Mouse (Mus musculus) layer of hippocampus, postnatal 36 days (tissue): ENCODE measurements around the gene Pex14. TPM values are rescaled to one million over a fixed set of nuclear protein-coding genes. Genes with fewer than 3 reads are reported as not detected.

Experiments
- DNase-seq, 2 experiments: peaks; one replicate each; pipeline ENCODE4 v3.0.0; 2022
- total RNA-seq, 2 experiments: library from RNA; stranded (reverse); gene quantifications; 2 replicates each; pipeline ENCODE4 v1.2.3; 2021

Gene Pex14
- total RNA-seq, 2 experiments from 2014 or later = 43.6 to 44.0 TPM

DNA sequence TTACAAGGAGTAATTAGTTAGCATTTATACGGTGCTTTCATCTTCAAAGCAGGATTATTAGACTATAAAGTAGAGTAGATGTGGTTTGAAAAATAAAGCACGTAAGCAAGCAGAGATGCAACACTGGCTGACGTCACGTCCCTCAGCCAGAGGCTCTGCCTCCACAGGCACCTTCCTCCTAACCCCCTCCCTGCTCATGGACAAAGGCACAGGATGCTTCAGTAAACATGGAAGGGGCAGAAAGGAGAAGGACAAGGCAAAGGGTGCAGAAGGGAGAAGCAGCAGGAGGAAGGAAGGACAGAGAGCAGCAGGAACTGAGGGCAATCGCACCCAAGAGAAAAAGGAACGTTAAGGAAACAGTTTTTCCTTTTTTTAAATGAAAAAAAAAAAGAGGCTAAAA lies 43.8 kb downstream of the Pex14 start:
- no peak for DNase-seq

DNA sequence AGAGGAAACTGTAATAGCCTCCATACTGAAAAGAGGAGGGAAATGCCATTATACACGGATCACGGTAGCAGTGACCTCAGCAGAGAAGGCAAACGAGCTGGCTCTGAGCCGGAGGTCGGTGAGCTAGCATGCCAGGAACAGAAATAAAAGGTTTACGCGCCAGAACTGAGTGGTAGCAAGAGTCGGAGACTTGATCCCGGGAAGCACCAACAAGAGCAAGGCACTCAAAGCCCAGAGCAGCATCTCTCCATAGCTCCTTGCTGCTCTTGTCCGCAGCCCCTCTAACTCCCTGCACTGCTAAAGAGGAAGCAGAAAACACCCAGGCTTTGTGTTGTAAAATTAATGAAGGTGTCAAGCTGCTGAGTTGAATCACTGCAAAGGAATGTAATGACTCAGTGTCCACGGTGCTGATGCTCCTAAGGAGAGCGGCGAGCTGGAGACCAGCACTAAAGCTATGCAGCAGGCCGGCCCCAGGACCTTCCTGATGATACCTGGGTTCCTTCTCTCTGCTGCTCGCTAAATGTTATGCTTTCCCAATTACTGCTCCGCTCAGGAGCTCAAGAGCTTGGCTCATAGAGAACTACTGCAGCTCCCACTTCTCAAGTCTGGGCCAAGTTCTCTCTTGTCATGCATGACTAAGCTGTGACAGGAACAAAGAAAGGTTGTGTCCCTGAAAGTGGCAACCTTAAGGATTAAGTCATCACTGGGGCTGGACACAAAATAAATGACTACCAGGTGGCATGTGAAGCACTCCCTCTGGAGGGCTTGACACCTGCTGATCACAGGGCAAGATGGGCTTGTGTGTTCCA lies 50.1 kb downstream of the Pex14 start:
- DNase-seq = no peak

DNA sequence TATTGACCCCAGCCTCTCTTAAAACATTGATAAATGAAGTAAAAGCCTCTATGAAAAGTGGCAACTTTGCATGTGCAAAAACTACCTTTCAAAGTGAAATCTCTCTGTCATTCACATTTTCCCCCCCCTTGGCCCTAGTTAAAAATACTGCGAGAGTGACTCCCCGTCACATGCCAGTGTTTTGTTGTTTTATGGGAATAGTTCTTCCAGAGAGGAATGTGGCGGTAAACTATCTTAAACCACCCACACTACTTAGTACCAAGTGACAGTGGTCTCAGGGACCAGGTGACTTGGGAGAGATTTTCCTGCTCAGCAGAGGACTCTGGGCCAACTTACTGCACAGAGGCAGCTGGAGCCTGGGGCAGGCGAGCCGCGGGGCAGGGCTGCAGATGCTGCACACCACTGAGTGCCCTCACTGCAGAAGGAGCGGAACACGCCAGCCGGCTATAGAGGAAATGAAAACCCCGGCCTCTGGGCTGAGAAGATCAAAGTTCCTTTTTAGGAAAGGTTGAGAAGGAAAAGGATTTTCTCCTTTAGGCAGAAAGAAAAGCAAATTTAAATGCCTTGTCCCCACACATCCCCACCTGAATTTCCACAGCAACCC lies 50.9 kb downstream of the Pex14 start:
- no peak for DNase-seq

DNA sequence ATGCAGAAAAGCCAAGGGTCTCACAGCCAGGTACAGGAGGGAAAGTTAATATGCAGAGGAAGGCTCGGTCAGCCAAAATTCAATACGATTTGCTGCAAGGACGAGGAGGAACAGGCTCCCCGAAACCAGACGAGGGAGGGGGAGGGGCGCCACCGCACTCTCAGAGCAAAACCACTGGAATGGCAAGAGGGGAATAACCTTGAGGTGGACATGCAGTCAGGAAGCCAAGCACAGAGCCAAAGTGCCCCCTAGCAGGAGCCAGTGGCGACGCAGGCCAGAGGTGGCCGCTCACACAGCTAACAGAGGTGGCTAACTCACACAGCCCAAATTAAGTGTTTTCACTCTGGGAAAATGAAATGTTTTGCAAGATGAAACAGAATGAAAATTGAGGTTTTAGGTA lies 52.3 kb downstream of the Pex14 start:
- no peak for DNase-seq

DNA sequence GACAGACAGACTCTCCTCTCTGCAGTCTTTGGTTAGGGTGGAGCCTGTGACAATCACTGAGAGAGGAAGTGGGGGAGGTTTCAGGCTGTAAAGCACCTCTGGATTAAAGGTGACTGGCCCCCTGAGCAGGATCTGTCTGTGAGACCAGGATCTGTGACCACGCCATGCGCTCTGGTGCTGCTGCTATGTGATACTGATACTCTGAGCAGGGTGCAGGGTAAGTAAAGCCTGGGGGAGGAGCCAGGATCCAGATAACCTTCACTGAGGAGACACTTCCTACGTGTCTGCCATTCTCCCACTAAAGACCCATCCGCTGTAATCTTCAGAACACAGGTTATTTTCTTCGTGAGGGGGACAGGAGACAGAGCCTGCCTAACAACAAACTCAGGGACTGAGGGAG lies 53.8 kb downstream of the Pex14 start:
- no peak for DNase-seq

DNA sequence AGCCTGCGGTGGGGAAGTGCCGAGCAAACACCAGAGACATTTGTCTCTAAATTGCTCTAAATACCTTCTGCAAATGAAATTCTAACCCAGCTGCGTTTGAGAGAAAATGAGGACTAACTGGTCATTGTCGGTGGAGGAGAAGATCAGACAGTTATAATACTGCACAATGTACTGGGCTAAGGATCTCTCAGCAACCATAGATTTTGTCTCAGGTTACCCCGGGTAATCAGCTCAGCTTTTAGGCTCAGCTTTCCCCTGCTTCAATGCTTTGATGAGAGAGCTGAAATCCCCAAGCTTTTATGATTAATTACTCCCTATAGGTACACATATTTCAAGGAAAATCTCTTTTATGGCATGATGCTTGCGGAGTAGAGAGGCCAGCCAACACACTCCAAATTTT lies 59.4 kb downstream of the Pex14 start:
- DNase-seq = no peak

DNA sequence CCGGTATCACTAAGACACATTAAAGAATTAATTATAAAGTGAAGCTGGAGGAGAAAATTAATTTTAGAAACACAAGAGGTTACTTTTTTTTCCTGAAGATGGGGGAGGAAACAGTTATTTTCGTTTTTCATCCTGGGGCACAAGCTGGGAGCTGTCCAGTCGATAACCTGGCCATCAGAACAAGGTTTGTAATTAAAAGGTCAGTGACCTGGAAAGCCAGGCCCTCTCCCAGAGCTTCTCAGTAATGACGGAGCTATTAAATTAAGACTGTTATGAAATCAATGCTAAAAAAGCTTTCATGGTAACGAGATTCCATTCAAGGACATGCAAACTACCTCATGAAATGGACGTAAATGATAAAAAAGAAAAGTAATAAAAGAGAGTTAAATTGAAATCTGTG lies 62.0 kb downstream of the Pex14 start:
- no peak for DNase-seq

DNA sequence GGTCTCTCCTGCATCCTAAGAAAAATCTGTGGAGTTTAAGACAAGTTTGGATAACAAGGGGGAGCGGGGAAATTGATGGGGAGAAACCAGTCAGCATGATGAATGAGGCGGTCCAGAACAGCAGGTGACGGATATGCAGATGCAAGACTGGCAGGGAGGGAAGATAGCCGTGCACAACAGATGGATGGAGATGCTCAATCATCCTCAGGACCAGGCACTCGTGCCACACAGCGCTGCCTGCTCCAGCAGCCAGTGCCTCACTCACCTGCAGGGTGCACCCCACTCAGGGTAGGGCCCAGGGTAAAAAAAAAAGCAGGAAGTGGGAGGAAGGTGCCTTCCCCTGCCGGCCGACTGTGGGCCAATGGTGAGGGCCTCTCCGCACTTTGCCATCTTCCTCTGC lies 63.1 kb downstream of the Pex14 start:
- no peak for DNase-seq

DNA sequence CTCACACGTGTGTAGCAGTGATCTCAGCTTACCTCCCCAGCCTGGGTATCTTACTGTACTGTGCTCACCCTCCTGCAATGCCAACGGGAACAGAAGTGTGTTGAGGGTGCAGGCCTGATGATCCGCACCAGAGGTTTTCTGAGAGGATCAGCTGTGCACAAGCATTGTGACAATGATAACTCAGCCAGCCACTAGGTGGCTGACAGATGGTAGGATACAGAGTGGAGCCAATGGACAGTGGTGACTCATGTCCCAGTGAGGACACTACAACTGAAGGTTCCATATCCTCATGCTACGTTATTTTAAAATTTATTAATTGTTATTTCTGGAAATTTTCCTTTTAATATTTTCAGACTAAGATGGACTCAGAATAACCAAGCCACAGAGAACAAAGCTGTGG lies 68.2 kb downstream of the Pex14 start:
- DNase-seq = no peak

DNA sequence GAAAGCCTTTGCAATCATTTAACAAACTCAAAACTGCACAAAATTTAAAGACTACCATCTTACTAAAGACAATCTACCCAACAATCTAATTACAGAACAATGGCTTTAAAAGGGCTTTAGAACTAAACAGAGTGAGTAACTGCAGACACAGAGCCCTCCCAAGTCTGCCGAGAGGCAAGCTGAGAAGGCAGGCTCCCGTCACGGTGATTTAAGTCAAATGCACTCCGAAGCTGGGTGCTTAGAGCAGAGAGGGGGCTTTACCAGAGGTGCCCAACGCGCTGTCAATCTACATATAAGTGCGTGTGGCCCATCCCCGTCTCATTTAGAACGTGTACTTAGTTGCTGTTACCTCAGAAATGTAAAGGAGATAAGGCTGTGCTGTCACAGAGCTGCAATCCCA lies 72.1 kb downstream of the Pex14 start:
- no peak for DNase-seq

DNA sequence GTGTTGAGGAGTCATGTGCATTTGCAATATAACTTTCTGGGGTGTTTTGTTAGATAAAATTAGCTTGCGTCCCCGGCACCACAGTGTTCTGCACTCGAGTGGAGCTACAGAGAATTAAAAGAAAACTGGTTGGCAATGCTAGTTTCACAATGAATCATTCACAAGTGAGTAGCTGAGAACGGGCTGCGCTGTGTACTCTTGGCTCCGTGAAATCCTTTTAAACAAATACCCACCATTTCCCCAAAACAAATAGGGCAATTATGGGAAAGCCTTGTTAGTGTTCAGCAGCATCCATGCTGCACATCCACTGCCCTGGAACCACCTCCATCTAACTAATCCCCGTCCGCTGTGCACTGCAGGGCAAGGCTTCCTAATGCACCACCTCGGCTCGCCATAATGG lies 74.4 kb downstream of the Pex14 start:
- peak in 1 of 2 experiments; percentile 19 for DNase-seq

DNA sequence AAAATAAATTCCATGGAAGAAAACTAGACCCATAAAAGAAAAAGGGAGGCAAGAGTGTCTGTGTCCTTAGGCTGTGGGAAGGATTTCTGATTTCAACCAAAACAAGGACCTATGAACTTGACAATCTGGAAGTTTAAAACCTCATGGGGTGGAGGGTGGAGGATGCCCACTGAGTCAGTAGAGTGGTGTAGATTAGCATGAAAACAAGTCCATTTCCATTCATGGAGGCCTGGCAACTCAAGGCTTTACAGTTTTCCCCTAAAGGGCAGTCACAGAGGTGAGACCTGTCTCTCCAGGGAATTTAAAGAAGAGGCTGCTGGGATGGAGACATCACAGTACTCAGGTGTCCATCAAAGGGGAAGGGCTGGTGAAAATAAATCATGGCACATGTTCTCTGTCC lies 78.7 kb downstream of the Pex14 start:
- DNase-seq = no peak

DNA sequence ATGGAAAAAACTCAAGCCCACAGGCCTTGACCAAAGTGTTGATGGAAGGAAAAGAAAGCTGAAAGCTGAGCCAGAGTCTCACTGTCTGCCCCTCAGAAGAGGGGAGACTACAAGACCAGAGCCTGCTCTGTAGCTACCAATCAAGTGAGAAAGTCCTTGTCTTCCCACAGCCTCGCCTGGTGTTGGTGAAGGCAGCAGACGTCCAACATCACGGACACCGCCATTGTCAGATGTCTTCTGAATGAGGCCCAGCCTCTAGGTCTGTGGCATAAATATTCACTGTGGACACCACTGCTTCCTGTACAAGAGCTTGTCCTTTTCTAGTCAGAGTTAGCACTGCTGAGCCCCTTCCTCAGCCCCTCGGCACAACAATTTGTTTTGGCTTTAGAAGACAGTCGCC lies 80.2 kb downstream of the Pex14 start:
- DNase-seq = no peak

DNA sequence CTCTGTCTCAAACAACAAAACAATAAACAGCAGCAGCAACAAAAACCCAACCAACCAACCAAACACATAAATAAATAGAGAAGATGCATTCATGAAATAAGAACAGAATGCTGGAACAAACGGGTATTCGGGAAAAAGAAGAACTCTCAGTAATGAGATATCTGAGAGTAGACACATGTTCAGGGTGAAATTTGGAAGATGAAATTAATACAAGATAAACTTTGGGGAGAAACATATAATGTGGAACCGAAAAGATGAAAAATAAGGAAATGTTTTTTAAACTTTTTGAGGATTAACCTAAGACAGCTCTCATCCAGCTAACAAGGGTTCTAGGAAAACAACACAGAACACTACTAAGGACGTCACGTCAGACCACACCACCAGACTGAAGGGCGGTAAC lies 92.9 kb downstream of the Pex14 start:
- no peak for DNase-seq

DNA sequence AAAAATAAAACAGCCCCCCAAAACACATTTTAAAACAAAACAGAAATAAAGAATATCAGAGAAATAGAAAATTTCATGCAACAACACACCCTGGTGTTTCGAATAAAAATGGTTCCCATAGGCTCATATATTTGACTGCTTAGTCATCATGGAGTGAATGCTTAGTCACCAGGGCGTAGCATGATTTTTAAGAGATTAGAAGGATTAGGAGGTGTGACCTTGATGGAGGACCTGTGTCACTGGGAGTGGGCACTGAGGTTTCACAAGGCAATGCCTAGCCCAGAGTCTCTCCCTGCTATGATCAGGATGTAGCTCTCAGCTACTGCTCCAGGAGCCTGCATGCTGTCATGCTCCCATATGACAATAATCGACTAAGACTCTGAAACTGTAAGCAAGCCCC lies 93.6 kb downstream of the Pex14 start:
- DNase-seq = no peak

DNA sequence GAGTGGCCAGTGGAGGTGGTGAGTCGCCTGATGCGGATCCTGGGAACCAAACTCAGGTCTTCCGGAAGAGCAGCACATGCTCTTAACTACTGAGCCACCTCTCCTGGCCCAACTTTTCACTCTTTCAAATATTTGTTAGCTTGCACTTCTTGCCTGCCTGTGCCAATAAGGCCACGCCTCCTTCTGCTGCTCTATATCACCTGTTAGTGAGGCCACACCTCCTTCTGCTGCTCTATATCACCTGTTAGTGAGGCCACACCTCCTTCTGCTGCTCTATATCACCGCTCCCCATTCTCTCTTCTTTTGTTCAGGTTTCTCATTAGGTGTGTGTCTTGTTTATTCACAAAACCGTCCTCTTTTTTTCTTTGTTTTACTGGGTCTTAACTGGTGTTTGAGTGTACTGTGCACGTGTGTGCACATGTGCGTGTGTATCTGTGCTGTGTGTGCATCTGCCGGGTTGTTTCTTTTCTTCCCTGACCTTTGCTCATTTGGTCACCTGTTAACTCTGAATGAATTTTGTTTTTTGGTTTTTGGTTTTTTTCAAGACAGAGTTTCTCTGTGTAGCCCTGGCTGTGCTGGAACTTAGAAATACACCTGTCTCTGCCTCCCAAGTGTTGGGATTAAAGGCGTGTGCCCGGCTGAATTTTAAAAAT lies 97.1 kb downstream of the Pex14 start:
- no peak for DNase-seq

DNA sequence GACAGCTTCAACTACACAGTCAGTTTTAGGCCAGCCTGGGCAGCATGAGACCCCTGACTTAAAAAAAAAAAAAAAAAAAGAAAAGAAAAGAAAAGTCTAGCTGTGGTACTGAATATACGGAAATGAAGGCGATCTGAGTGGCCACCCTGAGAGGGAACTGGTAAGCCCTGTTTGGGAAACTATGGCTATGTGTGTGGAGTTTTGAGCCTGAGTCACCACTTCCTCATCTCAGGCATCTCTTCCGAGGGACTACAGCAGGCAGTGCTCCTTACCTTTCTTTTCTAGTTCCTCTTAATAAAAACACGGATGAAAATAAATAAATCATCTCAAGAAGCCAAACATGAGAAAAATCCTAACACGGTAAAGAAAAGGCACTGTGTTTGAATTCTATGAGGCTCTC lies 98.2 kb downstream of the Pex14 start:
- DNase-seq = no peak

DNA sequence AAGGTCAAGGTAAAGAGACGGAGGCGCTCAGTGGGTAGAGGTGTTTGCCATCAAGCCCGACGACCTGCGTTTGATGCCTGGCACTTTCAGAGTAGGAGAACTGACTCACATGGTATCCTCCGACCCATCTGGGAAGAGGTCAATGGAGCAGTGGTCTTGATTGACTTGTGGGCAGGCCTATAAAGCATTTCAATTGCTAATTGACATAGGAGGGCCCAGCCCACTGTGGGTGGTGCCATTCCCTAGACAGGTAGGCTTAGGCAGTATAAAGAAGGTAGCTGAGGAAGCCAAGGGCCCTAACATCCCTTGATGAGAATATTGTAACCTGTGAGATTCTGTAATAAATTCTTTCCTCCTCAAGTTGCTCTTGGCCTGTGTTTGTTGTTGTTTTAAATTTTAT lies 98.9 kb downstream of the Pex14 start:
- DNase-seq = no peak

DNA sequence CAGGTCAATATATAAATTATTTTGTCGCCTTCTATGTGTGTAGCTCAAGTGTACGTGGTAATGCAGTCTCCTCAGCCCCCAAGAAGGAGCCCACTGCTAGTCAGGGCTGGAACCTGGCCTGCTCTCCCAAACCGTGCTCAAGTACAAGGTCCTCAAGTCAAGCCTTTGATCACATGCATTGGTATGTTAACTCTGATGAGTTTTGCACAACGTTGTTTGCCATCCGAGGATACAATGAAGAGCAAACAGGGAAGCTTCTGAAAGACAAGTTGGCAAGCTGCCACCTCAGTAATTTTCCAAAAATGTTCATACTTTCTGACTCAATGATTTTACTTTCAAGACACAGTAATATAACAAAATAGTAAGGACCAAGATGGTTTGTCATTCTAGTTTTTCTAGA lies 105.7 kb downstream of the Pex14 start:
- no peak for DNase-seq

DNA sequence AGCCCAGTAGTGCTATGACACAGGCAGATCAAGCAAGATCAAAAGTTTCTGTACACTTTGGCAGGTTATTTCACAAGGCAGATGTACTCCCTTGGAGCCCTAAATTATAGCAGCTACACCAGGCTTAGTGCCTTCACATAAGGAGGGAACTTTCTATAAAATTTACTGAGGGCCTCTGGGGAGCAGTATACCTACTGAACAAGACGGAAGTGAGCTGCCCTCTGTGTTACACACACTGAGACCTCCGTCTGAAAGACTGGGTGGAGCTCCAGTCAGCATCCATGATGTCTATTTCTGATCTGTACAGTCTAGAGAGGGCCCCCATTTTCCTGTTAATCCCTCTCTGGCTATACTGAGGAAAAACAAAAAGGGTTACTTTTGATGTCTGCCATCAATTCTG lies 109.6 kb downstream of the Pex14 start:
- DNase-seq = no peak

DNA sequence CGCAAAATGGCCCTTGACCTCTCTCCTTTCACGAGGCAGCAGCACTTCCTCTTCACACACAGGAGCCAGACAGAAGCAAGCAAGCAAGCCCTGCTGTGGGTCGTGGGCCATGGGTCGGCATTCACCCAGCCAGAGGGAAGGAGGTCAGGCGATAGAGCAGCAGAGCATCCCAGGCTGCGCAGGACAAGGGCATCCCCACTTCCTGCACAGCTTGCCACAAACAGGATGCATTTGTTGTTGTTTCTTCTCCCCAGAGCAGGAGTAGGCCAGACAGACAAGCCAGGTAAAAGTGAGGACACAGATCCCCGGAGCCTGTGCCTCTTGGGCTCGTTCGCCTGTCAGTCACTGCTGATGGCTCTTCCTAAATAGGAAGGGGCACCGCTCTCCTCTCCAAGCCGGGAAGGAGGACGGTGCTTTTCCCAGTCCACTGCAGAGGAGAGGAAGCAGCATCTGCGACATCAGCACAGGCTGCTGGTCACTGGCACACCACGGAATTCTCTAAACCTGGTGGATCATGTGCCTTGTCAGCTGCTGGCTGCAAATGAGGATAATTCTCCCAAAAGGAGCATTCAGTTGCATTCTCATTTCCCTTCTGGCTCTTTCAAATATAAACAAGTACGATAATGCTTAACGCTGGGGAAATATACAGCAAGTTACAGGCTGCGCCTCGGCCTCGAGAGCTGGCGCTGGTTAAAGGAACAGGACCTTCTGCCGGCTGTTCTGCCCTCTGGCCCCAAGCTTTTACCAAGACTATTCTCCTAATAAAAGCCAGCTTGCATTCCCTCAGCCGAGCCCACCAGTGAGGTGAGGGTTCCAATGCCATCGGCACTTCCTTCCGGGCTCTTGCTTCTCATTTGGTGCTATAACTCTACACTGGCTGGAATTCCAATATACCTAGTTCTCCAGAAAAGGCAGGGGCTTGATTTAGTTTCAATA lies 113.9 kb downstream of the Pex14 start:
- no peak for DNase-seq

DNA sequence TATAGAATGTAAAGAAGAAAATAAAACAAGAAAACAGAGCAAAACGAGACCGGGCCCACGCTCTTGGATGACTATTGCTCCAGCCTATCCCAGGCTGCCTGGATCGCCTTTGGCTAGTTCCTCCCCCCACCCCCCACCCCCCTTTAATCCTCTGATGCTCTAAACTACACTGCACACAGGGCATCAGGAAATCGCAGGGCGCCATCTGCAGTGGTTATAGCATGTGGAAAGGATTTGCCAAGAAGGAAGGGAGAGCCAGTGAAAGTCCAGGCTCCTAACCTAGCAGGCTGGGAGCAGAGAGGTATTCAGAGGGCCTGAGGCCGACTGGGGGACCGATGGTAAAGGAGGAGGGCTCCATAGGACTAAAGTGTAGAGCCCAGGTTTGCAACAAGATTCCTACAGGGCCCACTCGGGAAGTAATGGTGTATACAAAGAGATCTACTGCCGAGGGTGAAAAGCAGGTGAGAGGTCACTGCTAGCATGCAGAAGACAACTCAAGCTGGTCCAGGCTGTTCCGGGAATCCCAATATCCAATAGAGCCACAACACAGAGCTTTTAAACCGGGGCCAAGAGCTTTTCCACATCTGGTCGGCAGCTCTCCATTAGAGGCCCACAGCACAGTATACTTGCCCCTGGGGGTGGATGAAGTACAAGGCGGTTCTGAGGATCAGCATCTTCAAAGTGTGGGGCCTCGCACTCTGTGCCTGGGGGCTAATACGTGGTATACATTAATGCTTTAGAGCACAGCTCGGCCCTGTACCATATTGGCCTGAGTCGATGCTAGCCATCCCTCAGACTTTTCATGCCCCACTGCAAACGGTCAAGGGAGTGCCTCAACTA lies 114.8 kb downstream of the Pex14 start:
- DNase-seq = no peak
